Mouse (Mus musculus) heart, adult 2 months (tissue): ENCODE results near the gene Gm7030.
"Not testable (repeated sequence)": the region's sequence is repeated elsewhere in the genome, so short reads cannot be mapped to it uniquely, and the experiment has no call there.

Experiments used
- CTCF ChIP-seq: fragments of 200-600 bp; IDR thresholded peaks from 2 replicates; pipeline ENCODE4 v1.8.1; 2022; ENCODE audit warnings: antibody characterized with exemption, mild to moderate bottlenecking, moderate library complexity
- POLR2A ChIP-seq: fragments of 200-500 bp; IDR thresholded peaks from 2 replicates; pipeline ENCODE4 v1.6.1; 2011; ENCODE audit warnings: mild to moderate bottlenecking, low read depth, low read length, control low read depth; ENCODE audit not compliant: insufficient read depth

DNA sequence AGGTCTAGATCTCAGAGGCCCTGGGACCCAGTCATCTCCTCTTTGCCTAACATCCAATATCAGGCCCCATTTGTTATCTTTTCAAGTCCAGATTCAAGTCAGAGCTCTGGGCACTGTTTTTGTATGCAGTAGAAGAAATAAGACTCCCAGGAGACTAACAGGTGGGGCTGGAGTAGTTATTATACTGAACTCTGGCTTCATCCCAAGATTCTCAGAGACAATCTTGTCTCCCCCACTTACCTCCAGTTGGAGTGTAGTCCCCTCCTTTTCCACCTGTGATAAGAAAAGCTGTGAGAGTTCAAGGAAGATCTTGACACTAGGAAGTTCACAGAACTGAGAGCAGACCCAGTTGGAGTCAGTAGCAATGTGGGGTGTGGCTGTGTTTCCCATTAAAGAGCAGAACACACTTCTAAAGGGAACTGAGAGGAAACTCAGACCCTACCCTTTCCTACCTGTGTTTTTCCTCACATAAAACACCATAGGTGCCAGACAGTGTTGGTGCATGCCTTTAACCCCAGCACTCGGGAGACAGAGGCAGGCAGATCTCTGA is 7.1 kb upstream of the Gm7030 start:
- not testable (repeated sequence) for TF ChIP-seq CTCF, POLR2A
